Mouse (Mus musculus) MEL-GATA-1-ER (cell line): ENCODE data around the gene Cnpy2.

ENCODE experiments used
- DNase-seq: peaks from one replicate; pipeline ENCODE4 v3.0.0-alpha.2; 2012; ENCODE audit warnings: low read depth; ENCODE audit errors: extremely low read depth

Cnpy2 gene

GRCm38 (mm10) chr10:128367899-128368401 is 45.7 kb downstream of the Cnpy2 start:
- DNase-seq = no peak

GRCm38 (mm10) chr10:128368402-128369217 is 46.4 kb downstream of the Cnpy2 start, which contains the start of gene Coq10a:
Gene Coq10a (minus strand): TSS chr10:128368997.
- DNase-seq = peak; percentile 81

GRCm38 (mm10) chr10:128369218-128369543 is 46.9 kb downstream of the Cnpy2 start:
- DNase-seq = no peak

GRCm38 (mm10) chr10:128369599-128369998 is 47.3 kb downstream of the Cnpy2 start:
- DNase-seq = no peak

- no peak for DNase-seq
These were observed 47.8 kb downstream of the Cnpy2 start for GRCm38 (mm10) chr10:128370021-128370420.

- DNase-seq = no peak
These were observed 48.3 kb downstream of the Cnpy2 start for GRCm38 (mm10) chr10:128370601-128371000.

- DNase-seq = no peak
These were observed 49.9 kb downstream of the Cnpy2 start for GRCm38 (mm10) chr10:128372142-128372541.

GRCm38 (mm10) chr10:128372989-128373748 is 50.9 kb downstream of the Cnpy2 start:
- DNase-seq = peak; percentile 86

- DNase-seq = peak; percentile 75
These were observed 52.1 kb downstream of the Cnpy2 start for GRCm38 (mm10) chr10:128374393-128374792.

GRCm38 (mm10) chr10:128376099-128376454 is 53.8 kb downstream of the Cnpy2 start:
- no peak for DNase-seq

GRCm38 (mm10) chr10:128376455-128377211 is 54.4 kb downstream of the Cnpy2 start, which contains the start of gene Ankrd52:
Gene Ankrd52 (plus strand): TSS chr10:128377115.
- DNase-seq = peak; percentile 47
